Mouse (Mus musculus): ENCODE data around the gene Tead1. TPM values are rescaled to one million over a fixed set of nuclear protein-coding genes. Genes with fewer than 3 reads are reported as not detected.

The Tead1 gene
- polyA plus RNA-seq, 1 experiment = 25.1 TPM

- Histone ChIP-seq H3K79me3 (ENCODE audit: low read depth) (no peaks in the 10 kb centered on the region), H3K27me3 (ENCODE audit: control insufficient read depth, insufficient read depth, insufficient read length) (no peaks in the 10 kb centered on the region), H3K4me3 (ENCODE audit: insufficient read depth, poor library complexity, severe bottlenecking) (no peak overlapping the region), H3K36me3 (ENCODE audit: control insufficient read depth, insufficient read depth) (peaks cover 44% of the 10 kb centered on the region), H3ac (ENCODE audit: control insufficient read depth, insufficient read length, low read depth) (no peak overlapping the region), H3K79me2 (ENCODE audit: control insufficient read depth, insufficient read depth) (no peaks in the 10 kb centered on the region)
- TF ChIP-seq CEBPB (IDR thresholded peaks at IDR 0.05; ENCODE audit: low read depth) (no peak), MYOG (IDR thresholded peaks at IDR 0.05; ENCODE audit: control insufficient read depth, extremely low read depth, insufficient read length) (no peak)
These were observed 185.1 kb downstream of the Tead1 start for GRCm38 (mm10) chr7:112864188-112864587.

- peaks cover 49% of the 10 kb centered on the region for H3K36me3 ChIP-seq (ENCODE audit: control insufficient read depth, insufficient read depth)
- no peaks in the 10 kb centered on the region for H3K79me2 ChIP-seq (ENCODE audit: control insufficient read depth, insufficient read depth)
- H3K4me3 ChIP-seq (ENCODE audit: insufficient read depth, poor library complexity, severe bottlenecking) = no peak overlapping the region
- no peak for TF ChIP-seq CEBPB (IDR thresholded peaks at IDR 0.05; ENCODE audit: low read depth)
- TF ChIP-seq CTCF (IDR thresholded peaks at IDR 0.05; ENCODE audit: control insufficient read depth, insufficient read depth, insufficient read length) = peak; percentile 83
- no peaks in the 10 kb centered on the region for H3K27me3 ChIP-seq (ENCODE audit: control insufficient read depth, insufficient read depth, insufficient read length)
- no peak overlapping the region for H3ac ChIP-seq (ENCODE audit: control insufficient read depth, insufficient read length, low read depth)
- H3K79me3 ChIP-seq (ENCODE audit: low read depth) = no peaks in the 10 kb centered on the region
These were observed 186.6 kb downstream of the Tead1 start for GRCm38 (mm10) chr7:112865739-112866138.

- Histone ChIP-seq H3K79me2 (ENCODE audit: control insufficient read depth, insufficient read depth) (no peaks in the 10 kb centered on the region), H3K79me3 (ENCODE audit: low read depth) (no peaks in the 10 kb centered on the region), H3K4me3 (ENCODE audit: insufficient read depth, poor library complexity, severe bottlenecking) (no peak overlapping the region), H3K27me3 (ENCODE audit: control insufficient read depth, insufficient read depth, insufficient read length) (no peaks in the 10 kb centered on the region), H3K36me3 (ENCODE audit: control insufficient read depth, insufficient read depth) (peaks cover 40% of the 10 kb centered on the region), H3ac (ENCODE audit: control insufficient read depth, insufficient read length, low read depth) (no peak overlapping the region)
- no peak for TF ChIP-seq MAX (IDR thresholded peaks at IDR 0.05)
- TF ChIP-seq MYOD1 (IDR thresholded peaks at IDR 0.05; ENCODE audit: control insufficient read depth, insufficient read length, low read depth) = no peak
- no peak for TF ChIP-seq CEBPB (IDR thresholded peaks at IDR 0.05; ENCODE audit: low read depth)
- TF ChIP-seq USF1 (IDR thresholded peaks at IDR 0.05; ENCODE audit: low read depth) = no peak
- no peak for TF ChIP-seq CTCF (IDR thresholded peaks at IDR 0.05; ENCODE audit: control insufficient read depth, insufficient read depth, insufficient read length)
- no peak for TF ChIP-seq MYOG (IDR thresholded peaks at IDR 0.05; ENCODE audit: control insufficient read depth, extremely low read depth, insufficient read length)
- no peak for TF ChIP-seq FOSL1 (IDR thresholded peaks at IDR 0.05; ENCODE audit: insufficient read depth, low read length, poor library complexity, severe bottlenecking)
These were observed 189.7 kb downstream of the Tead1 start for GRCm38 (mm10) chr7:112868551-112869465.

GRCm38 (mm10) chr7:112871752-112872151 lies 192.6 kb downstream of the Tead1 start:
- TF ChIP-seq FOSL1 (IDR thresholded peaks at IDR 0.05; ENCODE audit: insufficient read depth, low read length, poor library complexity, severe bottlenecking) (no peak), MYOD1 (IDR thresholded peaks at IDR 0.05; ENCODE audit: control insufficient read depth, insufficient read length, low read depth) (no peak), CEBPB (IDR thresholded peaks at IDR 0.05; ENCODE audit: low read depth) (no peak), USF1 (IDR thresholded peaks at IDR 0.05; ENCODE audit: low read depth) (no peak), CTCF (IDR thresholded peaks at IDR 0.05; ENCODE audit: control insufficient read depth, insufficient read depth, insufficient read length) (no peak), MYOG (IDR thresholded peaks at IDR 0.05; ENCODE audit: control insufficient read depth, extremely low read depth, insufficient read length) (no peak), MAX (IDR thresholded peaks at IDR 0.05) (no peak)
- Histone ChIP-seq H3K79me2 (ENCODE audit: control insufficient read depth, insufficient read depth) (no peaks in the 10 kb centered on the region), H3K27me3 (ENCODE audit: control insufficient read depth, insufficient read depth, insufficient read length) (no peaks in the 10 kb centered on the region), H3K36me3 (ENCODE audit: control insufficient read depth, insufficient read depth) (peaks cover 54% of the 10 kb centered on the region), H3K4me3 (ENCODE audit: insufficient read depth, poor library complexity, severe bottlenecking) (no peak overlapping the region), H3K79me3 (ENCODE audit: low read depth) (no peaks in the 10 kb centered on the region), H3ac (ENCODE audit: control insufficient read depth, insufficient read length, low read depth) (no peak overlapping the region)

- H3K4me3 ChIP-seq (ENCODE audit: insufficient read depth, poor library complexity, severe bottlenecking) = no peak overlapping the region
- H3K79me2 ChIP-seq (ENCODE audit: control insufficient read depth, insufficient read depth) = no peaks in the 10 kb centered on the region
- H3K36me3 ChIP-seq (ENCODE audit: control insufficient read depth, insufficient read depth) = peaks cover 54% of the 10 kb centered on the region
- H3K27me3 ChIP-seq (ENCODE audit: control insufficient read depth, insufficient read depth, insufficient read length) = no peaks in the 10 kb centered on the region
- no peaks in the 10 kb centered on the region for H3K79me3 ChIP-seq (ENCODE audit: low read depth)
- H3ac ChIP-seq (ENCODE audit: control insufficient read depth, insufficient read length, low read depth) = no peak overlapping the region
- no peak for TF ChIP-seq MYOD1 (IDR thresholded peaks at IDR 0.05; ENCODE audit: control insufficient read depth, insufficient read length, low read depth)
- no peak for TF ChIP-seq MYOG (IDR thresholded peaks at IDR 0.05; ENCODE audit: control insufficient read depth, extremely low read depth, insufficient read length)
- no peak for TF ChIP-seq CEBPB (IDR thresholded peaks at IDR 0.05; ENCODE audit: low read depth)
- TF ChIP-seq FOSL1 (IDR thresholded peaks at IDR 0.05; ENCODE audit: insufficient read depth, low read length, poor library complexity, severe bottlenecking) = no peak
- TF ChIP-seq USF1 (IDR thresholded peaks at IDR 0.05; ENCODE audit: low read depth) = no peak
- no peak for TF ChIP-seq MAX (IDR thresholded peaks at IDR 0.05)
- no peak for TF ChIP-seq CTCF (IDR thresholded peaks at IDR 0.05; ENCODE audit: control insufficient read depth, insufficient read depth, insufficient read length)
These were observed 193.5 kb downstream of the Tead1 start for GRCm38 (mm10) chr7:112872435-112873196.

Measured in C2C12 (cell line).